Mouse (Mus musculus) gastrocnemius, adult 18-20 months (tissue): Measurements from ENCODE around the gene Pabpn1. TPM values are rescaled to one million over a fixed set of nuclear protein-coding genes. Genes with fewer than 3 reads are reported as not detected.
A peak's percentile ranks its signal among the peaks of the same experiment; 100 is the strongest.

ENCODE experiments used
- DNase-seq: peaks from one replicate; pipeline ENCODE4 v3.0.0; 2021; ENCODE audit warnings: low spot score
- total RNA-seq, 2 experiments: library from RNA; stranded (reverse); gene quantifications; 2 replicates each; pipeline ENCODE4 v1.2.3; 2021

Gene Pabpn1
- total RNA-seq, 2 experiments from 2014 or later: 46.1 to 51.0 TPM

DNA sequence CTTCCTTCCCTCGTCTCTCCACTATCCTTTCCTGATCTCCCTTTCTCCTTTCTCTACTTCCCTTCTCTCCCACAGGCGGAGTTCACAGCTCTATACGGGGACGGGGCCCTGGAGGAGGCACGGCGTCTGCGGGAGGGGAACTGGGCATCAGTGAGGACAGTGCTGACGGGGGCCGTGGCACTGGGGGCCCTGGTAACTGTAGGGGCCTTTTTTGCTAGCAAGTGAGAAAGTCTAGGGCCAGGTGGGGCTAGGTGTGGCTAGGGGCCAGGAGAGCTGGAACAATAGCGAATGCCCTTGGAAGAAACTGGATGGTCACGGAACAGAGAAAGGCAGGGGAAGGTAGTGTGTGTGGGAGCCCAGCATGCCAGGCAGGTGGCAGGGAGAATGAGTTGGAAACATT is 7.0 kb upstream of the Pabpn1 start:
- no peak for DNase-seq

- peak; percentile 99 for DNase-seq
These were observed 1.4 kb downstream of the Pabpn1 start for GRCm38 (mm10) chr14:54893651-54894181.

- peak; percentile 58 for DNase-seq
These were observed 2.2 kb downstream of the Pabpn1 start for GRCm38 (mm10) chr14:54894296-54895151.

- DNase-seq: no peak
These were observed 5.1 kb downstream of the Pabpn1 start for GRCm38 (mm10) chr14:54897445-54897844.

DNA sequence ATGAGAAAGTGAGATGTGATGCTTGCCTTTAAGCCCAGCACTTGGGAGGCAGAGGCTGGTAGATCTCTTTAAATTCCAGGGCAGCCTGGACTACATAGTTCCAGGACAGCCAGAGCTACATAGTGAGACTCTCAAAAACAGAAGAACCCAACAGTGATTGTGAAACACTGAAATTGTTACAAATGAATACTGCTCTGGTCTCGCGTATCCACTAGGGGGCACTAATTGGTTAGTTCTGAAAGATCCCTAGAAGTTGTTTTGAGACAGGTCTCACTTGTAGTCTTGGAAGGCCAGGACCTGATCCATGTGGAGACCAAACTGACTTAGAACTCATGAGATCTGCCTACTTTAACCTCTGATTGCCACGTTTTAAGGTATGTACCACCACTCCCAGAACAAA is 8.1 kb downstream of the Pabpn1 start:
- DNase-seq: peak; percentile 79

DNA sequence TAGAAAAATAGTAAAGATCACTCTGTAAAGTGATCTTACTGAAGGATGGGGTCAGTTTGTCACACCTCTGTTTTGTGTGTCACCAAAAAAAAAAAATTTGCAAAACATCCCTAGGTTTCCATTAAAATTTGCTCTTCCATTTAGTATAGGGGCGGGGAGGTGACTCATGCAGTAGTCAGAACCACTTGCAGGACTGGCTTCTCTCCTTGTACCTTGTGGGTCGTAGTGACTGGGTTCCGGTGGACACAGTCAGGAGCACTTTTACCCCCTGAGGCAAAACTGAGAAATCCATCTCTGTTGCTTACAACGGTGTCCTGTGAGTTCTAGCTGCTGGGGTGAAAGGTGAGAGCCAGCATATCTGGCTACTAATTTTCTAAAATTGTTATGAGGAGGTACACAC is 11.3 kb downstream of the Pabpn1 start:
- no peak for DNase-seq

GRCm38 (mm10) chr14:54908682-54909081 is 16.4 kb downstream of the Pabpn1 start:
- no peak for DNase-seq

GRCm38 (mm10) chr14:54912109-54912850 is 20.0 kb downstream of the Pabpn1 start:
- DNase-seq: no peak

GRCm38 (mm10) chr14:54912886-54913285 is 20.6 kb downstream of the Pabpn1 start, which contains the start of gene Slc22a17:
Slc22a17 (minus strand) TSS chr14:54913132.
- peak; percentile 54 for DNase-seq

- no peak for DNase-seq
These were observed 21.0 kb downstream of the Pabpn1 start for GRCm38 (mm10) chr14:54913343-54913742.

DNA sequence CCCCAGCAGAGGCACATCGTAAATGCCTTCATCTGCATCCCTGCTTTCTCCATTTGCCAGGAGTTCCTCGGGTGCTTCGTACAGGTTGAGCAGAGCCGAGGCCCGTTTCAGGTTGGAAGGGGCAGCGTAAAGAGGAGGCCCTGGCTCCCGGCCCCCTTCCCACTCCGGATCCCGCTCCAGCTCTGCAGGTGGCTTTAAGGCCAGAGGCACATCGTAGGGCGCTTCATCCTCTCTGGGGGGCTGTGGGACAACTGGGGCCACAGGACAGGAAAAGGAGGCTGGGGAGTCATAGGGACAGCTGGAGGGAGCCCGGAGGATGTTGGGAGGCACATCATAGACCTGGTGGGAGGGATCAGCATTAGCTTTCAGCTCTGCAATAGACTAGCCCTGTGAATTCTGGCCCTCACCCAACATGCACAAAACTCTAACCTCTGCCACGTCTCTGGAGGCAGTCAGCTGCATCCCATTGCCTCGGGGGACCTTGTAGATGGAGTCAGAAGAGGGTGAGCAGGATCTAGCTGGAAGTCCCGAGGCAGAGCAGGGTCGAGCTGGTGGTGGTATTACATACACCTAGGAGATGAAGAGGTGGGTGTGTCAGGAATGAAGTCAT is 27.9 kb downstream of the Pabpn1 start:
- no peak for DNase-seq

GRCm38 (mm10) chr14:54924641-54925348 is 32.5 kb downstream of the Pabpn1 start:
- DNase-seq: peak; percentile 58

DNA sequence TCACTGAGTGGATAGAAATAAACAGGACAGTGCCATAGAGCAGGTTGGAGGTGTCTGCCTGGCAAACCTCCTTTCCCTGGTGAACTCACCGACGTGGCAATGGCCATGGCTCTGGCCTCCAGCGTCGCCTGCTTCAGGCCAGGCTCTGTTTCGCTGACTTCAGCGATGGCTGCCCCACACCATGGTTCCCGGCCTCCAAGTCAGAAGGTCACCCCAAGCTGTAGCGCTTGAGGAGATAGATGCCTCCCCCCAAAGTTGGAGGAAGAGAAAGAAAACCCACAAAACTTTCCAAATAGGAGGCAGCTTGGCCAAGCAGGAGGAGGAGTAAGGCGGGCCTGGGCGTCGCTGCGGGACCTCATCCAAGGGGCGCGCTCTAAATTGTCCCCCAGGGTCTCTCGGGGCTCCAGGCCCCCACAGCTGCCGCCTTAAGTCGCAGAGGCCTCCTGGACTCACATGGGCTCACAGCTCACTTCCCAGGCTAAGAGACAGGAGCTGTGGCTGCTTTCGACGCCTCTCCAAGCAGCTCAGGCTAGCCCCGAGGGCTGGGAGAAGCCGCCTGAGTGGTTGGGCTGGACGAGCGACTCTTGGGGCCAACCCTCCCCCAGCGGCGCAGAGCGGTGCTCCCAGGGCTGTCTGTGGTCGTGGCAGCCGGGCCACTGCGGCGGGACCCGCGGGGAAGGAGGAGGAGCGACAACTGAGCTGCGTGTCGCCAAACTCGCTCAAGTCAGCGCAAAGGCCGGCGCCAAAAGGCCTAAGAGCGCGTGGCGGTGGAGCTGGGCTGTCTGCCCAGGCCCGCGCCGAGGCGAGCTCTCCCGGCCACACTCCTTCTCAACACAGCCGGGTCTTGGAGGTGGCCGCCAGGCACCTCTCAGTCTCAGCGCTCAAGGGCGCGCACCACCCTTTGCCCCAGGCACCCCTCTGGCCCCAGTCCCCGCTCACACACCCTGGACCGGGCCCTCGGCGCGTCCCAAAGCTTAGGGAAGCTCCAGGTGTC is 33.3 kb downstream of the Pabpn1 start, which contains the start of gene Efs:
Efs (minus strand) TSS at position 778 of the 994 bp plus-strand sequence.
- peak; percentile 66 for DNase-seq

- DNase-seq: peak; percentile 40
These were observed 34.3 kb downstream of the Pabpn1 start for GRCm38 (mm10) chr14:54926401-54927158.

DNA sequence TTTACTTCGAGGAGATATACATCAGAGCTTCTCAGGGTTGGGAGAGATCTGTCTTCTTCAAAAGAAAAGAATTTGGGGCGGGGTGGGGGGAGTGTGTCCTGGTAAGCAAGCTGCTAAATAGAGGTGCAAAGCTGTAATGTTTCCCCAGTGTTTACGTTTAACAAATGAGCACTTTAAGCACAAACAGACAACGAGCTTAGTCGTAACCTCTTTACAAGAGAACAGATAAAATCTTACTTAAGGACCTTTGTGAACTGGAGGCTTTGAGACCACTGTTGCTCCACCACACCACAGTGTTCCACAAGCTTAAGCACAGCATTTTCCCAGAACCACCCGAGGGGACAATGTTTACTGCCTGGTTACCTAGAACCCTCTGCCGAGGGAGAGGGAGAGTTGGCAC is 35.0 kb downstream of the Pabpn1 start:
- no peak for DNase-seq

DNA sequence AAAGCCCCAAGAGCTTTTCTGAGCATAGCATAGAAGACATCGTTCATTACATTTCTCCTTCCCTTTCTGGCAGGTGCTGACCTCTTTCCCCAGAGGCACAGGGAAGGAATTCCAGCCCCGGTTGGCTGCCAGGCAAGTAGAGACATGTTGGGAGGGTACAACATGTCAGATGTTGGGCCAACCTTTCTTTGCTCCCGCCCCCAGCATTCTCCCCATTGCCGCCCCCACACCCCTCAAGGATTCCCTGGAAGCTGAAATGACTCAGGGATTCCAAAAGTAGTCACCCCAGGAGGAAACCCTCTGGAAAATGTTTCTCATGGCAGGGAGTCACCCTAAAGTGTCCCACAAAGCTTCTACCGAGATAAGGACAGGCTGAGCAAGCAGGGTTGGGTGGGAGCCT is 37.5 kb downstream of the Pabpn1 start:
- no peak for DNase-seq

DNA sequence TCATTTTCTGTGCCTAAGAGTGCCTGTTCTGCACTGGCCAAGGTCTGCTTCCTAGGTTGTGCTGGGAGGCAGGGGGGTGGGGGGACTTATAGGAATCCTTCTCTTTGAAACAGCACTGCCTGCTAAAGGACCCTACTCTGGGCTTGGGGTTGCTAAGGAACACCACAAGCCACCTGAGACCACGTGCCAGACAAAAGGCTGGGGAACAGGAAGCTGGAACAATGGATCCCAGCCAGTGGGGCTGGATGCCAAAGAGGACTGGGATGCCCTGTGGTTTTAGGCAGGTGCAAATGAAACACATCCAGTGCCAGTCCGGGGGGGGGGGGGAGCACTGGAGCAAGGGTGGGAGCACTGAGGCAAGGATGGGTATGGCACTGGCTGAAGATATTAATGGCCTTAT is 38.1 kb downstream of the Pabpn1 start:
- DNase-seq: no peak

GRCm38 (mm10) chr14:54932645-54933150 is 40.4 kb downstream of the Pabpn1 start, which contains the start of gene Il25:
Il25 (plus strand) TSS chr14:54932695.
- DNase-seq: no peak
